Mouse (Mus musculus): Measurements from ENCODE around the gene Ttc39b. TPM values are rescaled to one million over a fixed set of nuclear protein-coding genes. Genes with fewer than 3 reads are reported as not detected.

Gene Ttc39b
- polyA plus RNA-seq, 1 experiment from 2014 or later, result 3.7 TPM

DNA sequence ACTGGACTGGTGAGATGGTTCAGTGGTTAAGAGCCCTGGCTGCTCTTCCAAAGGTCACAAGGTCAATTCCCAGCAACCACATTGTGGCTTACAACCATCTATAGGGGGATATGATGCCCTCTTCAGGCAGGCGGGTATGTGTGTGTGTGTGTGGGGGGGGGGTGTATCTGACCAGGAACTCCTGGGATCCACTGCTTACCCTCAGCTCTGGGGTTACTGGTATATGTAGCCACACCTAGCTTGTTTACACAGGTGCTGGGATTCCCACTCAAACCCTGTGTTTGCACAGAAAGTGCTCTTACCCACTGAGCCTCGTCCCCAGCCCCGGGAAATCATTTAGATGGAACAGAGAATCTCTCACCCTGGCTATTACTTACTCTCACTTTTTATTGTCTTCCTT is 13.7 kb upstream of the Ttc39b start:
- ATAC-seq (ENCODE audit: low FRiP score), result no peak
- Histone ChIP-seq H3K9ac (no peak overlapping the region), H3K4me1 (no peaks in the 10 kb centered on the region), H3K36me3 (no peaks in the 10 kb centered on the region), H3K9me3 (replicated peaks) (no peaks in the 10 kb centered on the region), H3K27me3 (no peaks in the 10 kb centered on the region), H3K4me2 (replicated peaks) (no peak overlapping the region), H3K27ac (no peak overlapping the region), H3K4me3 (no peak overlapping the region)
- 56% methylated on average over 3 of the region's 3 CpGs for WGBS

DNA sequence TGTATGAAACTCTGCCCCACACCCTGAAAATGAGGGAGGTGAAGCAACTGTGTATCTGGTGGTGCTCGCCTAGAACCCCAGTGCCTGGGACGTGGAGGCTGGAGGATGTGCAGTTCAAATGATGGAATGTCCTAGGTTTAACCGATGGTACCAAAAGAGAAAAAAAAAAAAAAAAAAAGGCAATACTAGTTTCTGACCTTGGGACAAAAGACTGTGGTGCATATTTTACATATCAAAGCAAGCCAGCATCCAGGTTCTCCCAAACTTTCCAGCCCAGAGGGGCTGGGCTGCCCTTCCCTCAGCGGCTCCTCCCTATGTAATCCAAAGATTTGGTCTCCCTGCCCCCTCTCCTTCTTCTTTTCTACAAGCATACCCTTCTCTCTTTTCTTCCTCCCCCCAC is 6.3 kb upstream of the Ttc39b start:
- H3K36me3 ChIP-seq, result no peaks in the 10 kb centered on the region
- no peak for ATAC-seq (ENCODE audit: low FRiP score)
- H3K9ac ChIP-seq, result no peak overlapping the region
- H3K4me3 ChIP-seq, result no peak overlapping the region
- H3K4me1 ChIP-seq, result no peaks in the 10 kb centered on the region
- peaks cover 4% of the 10 kb centered on the region for H3K27me3 ChIP-seq
- H3K9me3 ChIP-seq (replicated peaks), result no peaks in the 10 kb centered on the region
- no peak overlapping the region for H3K27ac ChIP-seq
- H3K4me2 ChIP-seq (replicated peaks), result no peak overlapping the region
- WGBS, result 85% methylated on average over 4 of the region's 4 CpGs

DNA sequence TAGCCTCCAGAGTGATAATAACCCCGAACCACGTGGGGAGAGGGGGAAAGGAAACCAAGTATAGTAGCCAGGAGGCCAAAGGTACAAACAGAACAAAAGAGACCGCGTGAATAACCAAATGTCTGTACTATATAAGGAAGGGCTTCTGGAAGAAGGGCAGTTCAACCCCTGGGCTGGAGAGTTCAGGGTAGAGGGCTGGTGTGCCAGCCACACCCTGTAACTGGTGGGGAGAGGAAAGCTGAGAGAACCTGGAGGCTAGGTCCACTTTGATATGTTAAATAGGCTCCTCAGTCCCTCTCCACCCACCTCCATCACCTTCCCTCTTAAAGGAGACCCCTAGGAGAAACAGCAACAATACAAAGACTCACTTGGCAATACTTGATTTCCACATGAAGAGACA is 5.6 kb upstream of the Ttc39b start:
- H3K4me2 ChIP-seq (replicated peaks), result no peak overlapping the region
- no peaks in the 10 kb centered on the region for H3K9me3 ChIP-seq (replicated peaks)
- no peaks in the 10 kb centered on the region for H3K36me3 ChIP-seq
- no peak for ATAC-seq (ENCODE audit: low FRiP score)
- no peaks in the 10 kb centered on the region for H3K4me1 ChIP-seq
- peaks cover 9% of the 10 kb centered on the region for H3K27me3 ChIP-seq
- no peak overlapping the region for H3K27ac ChIP-seq
- H3K4me3 ChIP-seq, result no peak overlapping the region
- H3K9ac ChIP-seq, result no peak overlapping the region
- WGBS, result 46% methylated on average over 4 of the region's 4 CpGs

DNA sequence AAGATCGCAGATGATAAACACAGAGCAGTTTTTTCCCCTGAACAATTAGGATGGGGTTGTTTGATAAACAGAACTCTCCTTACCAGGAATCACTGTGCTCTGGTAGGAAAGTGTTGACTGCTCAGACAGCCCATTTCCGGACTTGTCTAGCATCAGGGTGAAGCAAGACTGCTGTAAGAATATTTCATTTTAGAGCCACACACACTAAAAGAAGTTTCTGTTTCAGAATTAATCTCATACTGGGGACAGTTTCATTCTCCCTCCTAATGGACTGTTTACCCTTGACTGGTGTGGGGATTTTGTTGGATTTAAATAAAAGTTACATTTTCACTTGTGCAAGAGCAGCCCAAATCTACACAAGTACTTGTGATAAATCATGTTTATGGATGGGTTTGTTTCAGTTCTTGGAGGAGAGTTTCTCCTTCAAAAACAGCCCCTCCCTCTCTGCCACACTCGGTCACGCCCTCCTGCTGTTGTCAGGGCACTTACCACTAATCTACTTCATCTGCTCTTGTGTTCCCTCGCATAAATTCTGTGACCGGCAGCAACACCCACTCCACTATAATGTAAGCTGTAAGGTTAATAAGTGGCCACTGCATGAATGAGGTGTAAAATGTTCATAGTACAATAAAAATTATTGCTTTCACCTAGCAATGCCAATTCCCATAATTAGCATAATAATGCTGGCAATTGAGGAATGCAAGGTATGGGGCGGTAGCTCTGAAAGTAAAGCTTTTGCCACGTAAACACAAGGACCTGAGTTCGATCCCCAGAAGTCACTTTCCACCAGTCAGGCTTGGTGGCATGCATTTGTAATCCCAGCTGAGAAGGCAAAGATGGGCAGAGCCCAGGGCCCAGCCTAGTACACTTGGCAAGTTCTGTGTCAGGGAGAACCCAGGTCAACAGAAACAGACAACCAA is 4.2 kb upstream of the Ttc39b start:
- Histone ChIP-seq H3K36me3 (no peaks in the 10 kb centered on the region), H3K27ac (no peak overlapping the region), H3K4me2 (replicated peaks) (no peak overlapping the region), H3K9ac (no peak overlapping the region), H3K9me3 (replicated peaks) (no peaks in the 10 kb centered on the region), H3K27me3 (peaks cover 9% of the 10 kb centered on the region), H3K4me1 (peaks cover 5% of the 10 kb centered on the region), H3K4me3 (no peak overlapping the region)
- 51% methylated on average over 9 of the region's 9 CpGs for WGBS
- no peak for ATAC-seq (ENCODE audit: low FRiP score)

DNA sequence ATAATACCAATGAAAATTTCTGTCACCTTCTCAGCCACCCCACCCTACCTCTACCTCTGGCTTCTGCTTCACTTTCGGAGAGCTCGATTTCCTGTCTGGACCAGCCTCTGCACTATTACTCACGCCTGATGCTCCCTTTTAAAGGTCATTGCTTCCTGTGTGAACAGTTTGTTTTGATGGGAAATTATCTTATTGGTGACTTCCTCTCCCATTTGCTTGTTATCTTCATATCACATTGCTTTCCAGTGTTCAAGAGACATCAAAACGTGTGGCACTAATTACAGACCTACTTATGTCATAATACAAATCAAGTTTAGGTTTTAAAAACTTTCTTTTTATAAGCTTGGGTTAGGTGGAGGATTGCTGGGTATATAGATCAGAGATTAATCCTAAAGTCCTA is 3.5 kb upstream of the Ttc39b start:
- 79% methylated on average over 4 of the region's 4 CpGs for WGBS

DNA sequence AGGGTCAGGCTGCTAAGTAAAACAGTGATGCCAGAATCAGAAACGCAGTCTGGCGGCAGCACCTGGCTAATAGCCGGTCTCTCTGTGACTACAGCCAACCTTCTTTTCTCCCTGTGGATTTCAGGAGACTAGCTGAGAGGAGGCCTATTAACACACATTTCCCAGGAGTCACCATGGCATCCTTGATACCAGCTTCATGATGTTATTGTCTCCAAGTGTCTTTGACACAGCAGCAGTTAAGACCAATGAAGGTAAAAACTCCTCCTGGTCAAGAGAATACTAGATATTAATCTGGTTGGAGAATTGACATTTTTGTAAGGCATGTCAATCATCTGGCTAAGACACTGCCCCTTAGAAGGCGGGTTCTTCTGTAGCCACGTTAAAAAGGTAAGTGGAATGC is 1.3 kb upstream of the Ttc39b start:
- 53% methylated on average over 5 of the region's 5 CpGs for WGBS
- Histone ChIP-seq H3K27ac (no peak overlapping the region), H3K27me3 (peaks cover 17% of the 10 kb centered on the region), H3K9me3 (replicated peaks) (no peaks in the 10 kb centered on the region), H3K9ac (no peak overlapping the region), H3K36me3 (no peaks in the 10 kb centered on the region), H3K4me3 (no peak overlapping the region), H3K4me2 (replicated peaks) (no peak overlapping the region), H3K4me1 (peaks cover 8% of the 10 kb centered on the region)
- no peak for ATAC-seq (ENCODE audit: low FRiP score)

More for the DNA sequence above, 3.5 kb upstream of the Ttc39b start:
- H3K9me3 ChIP-seq (replicated peaks), result no peaks in the 10 kb centered on the region
- no peak for ATAC-seq (ENCODE audit: low FRiP score)
- no peak overlapping the region for H3K9ac ChIP-seq
- peaks cover 13% of the 10 kb centered on the region for H3K27me3 ChIP-seq
- H3K4me1 ChIP-seq, result peaks cover 8% of the 10 kb centered on the region
- no peak overlapping the region for H3K4me2 ChIP-seq (replicated peaks)
- no peaks in the 10 kb centered on the region for H3K36me3 ChIP-seq
- no peak overlapping the region for H3K4me3 ChIP-seq
- no peak overlapping the region for H3K27ac ChIP-seq

DNA sequence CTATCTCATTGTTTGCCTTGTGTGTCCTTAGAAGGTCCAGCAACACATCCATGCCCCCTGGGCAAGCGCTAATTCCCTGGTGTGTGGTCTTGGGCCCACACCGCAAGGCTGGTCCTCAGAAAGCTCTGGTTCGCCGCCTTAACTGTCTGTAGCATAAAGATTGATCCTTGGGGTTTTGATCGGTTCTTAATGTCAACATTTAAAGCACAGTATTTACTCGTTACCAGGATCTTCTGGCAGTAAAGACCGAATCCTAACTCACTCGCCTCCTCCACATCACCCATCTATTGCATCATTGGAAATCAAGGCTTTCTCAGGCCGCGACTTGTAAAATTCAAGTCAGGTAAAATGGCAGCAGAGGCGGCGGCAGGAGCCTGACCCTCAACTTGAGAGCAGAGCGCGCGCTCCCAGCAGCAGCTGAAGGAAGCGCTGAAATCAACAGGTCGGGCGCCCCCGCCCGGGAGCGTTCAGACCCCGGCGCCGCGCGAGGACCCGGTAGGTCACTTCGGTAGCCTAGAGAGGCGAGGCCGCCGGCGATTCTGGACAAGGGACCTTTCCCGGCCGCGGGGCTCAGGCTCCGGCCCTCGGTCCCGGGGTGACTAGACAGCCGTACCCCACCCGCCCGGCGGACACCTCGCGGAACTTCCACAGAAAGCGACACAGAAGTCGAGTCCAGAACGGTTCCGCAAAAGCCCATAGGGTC is 703 bp downstream of the Ttc39b start:
- WGBS, result 3% methylated on average over 48 of the region's 48 CpGs
- Histone ChIP-seq H3K36me3 (no peaks in the 10 kb centered on the region), H3K9ac (peak overlapping the region; percentile 61), H3K27ac (no peak overlapping the region), H3K4me1 (peaks cover 8% of the 10 kb centered on the region), H3K4me3 (peak overlapping the region; percentile 76), H3K9me3 (replicated peaks) (no peaks in the 10 kb centered on the region), H3K27me3 (peaks cover 17% of the 10 kb centered on the region), H3K4me2 (replicated peaks) (peak overlapping the region; percentile 99)
- ATAC-seq (ENCODE audit: low FRiP score), result peak; percentile 53

DNA sequence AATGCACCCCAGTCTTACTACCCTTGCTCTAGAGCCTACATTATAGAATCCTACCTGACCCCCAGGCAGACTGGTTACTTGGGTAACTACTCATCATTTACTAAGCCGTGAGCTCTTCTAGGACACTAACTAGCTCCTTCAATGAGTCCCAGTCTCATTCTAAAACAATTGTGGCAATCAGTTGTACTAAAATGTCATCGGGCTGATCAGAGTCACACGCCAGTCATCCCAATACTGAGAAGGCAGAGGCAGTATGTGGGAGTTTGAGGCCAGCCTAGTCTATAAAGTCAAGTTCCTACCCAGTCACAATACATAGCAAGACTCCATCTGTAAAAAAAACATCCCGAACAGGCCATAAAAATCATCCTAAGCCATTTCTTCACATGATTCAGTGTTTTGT is 4.3 kb downstream of the Ttc39b start:
- Histone ChIP-seq H3K27me3 (peaks cover 8% of the 10 kb centered on the region; the same call in 1 of the 2 replicates), H3K4me2 (replicated peaks) (no peak overlapping the region), H3K9ac (no peak overlapping the region), H3K4me3 (no peak overlapping the region), H3K27ac (no peak overlapping the region), H3K4me1 (peaks cover 15% of the 10 kb centered on the region), H3K36me3 (no peaks in the 10 kb centered on the region), H3K9me3 (replicated peaks) (no peaks in the 10 kb centered on the region)
- WGBS, result 88% methylated on average over 4 of the region's 4 CpGs
- no peak for ATAC-seq (ENCODE audit: low FRiP score)

DNA sequence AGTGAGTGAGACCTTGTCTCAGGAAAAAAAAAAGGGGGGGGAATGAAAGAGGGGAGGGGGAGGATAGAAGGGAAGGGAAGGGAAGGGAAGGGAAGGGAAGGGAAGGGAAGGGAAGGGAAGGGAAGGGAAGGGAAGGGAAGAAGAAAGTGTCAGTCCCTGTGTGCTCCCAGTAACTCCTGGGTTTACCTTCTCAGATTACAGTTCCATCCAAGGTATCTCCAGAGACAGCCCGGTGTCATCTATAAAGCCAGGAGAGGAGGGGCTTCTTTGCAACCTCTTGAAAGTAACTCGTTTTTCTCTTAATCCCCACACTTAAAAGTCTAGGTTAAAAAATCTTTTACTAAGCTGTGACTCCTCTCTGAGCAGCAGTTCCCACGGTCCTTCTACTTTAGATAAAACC is 5.3 kb downstream of the Ttc39b start:
- peaks cover 15% of the 10 kb centered on the region; the same call in 1 of the 2 replicates for H3K4me1 ChIP-seq
- no peak overlapping the region for H3K4me3 ChIP-seq
- H3K27me3 ChIP-seq, result peaks cover 8% of the 10 kb centered on the region; the same call in 1 of the 2 replicates
- H3K4me2 ChIP-seq (replicated peaks), result no peak overlapping the region
- H3K27ac ChIP-seq, result no peak overlapping the region
- no peak overlapping the region for H3K9ac ChIP-seq
- no peak for ATAC-seq (ENCODE audit: low FRiP score)
- no peaks in the 10 kb centered on the region for H3K9me3 ChIP-seq (replicated peaks)
- WGBS, result 40% methylated on average over 3 of the region's 3 CpGs
- H3K36me3 ChIP-seq, result no peaks in the 10 kb centered on the region

DNA sequence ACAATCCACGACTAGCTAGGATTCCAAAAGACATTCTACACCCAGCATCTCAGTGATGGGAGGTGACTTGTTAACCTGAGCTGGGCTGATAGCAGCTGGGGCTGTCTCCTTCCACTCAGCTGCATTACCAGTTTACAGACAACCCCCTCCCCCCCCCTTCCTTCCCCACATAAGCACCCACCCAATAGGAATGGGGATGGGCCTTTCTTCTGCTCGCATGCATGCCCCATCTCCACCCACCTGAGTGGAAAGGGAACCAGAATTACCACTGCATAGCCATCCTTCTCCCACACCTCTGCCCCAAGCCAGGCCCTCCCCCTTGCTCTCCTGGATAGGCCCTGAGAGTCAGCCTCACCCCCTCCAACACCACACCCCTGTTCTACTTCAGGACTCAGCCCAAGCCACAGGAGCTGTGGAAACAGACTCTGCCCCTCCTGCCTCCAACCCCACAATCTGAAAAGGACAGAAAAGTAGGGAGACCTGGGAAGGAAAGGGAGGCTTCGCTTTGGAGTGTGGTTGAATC is 6.2 kb downstream of the Ttc39b start:
- Histone ChIP-seq H3K4me2 (replicated peaks) (no peak overlapping the region), H3K4me1 (peaks cover 12% of the 10 kb centered on the region; the same call in 1 of the 2 replicates), H3K4me3 (no peak overlapping the region), H3K9ac (no peak overlapping the region), H3K9me3 (replicated peaks) (no peaks in the 10 kb centered on the region), H3K27ac (no peak overlapping the region), H3K27me3 (peaks cover 5% of the 10 kb centered on the region; the same call in 1 of the 2 replicates), H3K36me3 (no peaks in the 10 kb centered on the region)
- ATAC-seq (ENCODE audit: low FRiP score), result no peak
- WGBS, result 75% methylated on average over 3 of the region's 3 CpGs

DNA sequence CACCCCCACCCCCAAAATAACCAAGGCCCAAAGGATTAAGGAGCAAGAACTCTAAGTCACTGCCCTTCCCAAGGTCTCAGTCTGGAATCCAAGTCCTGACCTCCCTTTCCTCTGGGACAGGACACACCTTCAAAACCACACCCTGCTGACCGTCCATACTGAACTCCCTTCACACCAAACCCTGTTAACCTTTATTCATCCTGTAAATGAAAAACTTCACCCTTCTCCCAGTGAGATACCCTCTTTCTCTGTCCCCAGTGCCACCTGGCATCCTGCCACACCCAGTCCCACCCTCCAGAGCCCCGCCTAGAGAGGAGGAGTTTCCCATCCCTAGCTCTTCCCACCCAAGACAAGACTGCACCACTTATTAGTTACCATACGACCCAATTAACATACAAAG is 7.3 kb downstream of the Ttc39b start:
- Histone ChIP-seq H3K9ac (no peak overlapping the region), H3K4me2 (replicated peaks) (no peak overlapping the region), H3K36me3 (no peaks in the 10 kb centered on the region), H3K27ac (no peak overlapping the region), H3K9me3 (replicated peaks) (no peaks in the 10 kb centered on the region), H3K4me3 (no peak overlapping the region), H3K4me1 (peaks cover 12% of the 10 kb centered on the region; the same call in 1 of the 2 replicates), H3K27me3 (no peaks in the 10 kb centered on the region)
- no peak for ATAC-seq (ENCODE audit: low FRiP score)
- WGBS, result 79% methylated on average over 3 of the region's 3 CpGs

DNA sequence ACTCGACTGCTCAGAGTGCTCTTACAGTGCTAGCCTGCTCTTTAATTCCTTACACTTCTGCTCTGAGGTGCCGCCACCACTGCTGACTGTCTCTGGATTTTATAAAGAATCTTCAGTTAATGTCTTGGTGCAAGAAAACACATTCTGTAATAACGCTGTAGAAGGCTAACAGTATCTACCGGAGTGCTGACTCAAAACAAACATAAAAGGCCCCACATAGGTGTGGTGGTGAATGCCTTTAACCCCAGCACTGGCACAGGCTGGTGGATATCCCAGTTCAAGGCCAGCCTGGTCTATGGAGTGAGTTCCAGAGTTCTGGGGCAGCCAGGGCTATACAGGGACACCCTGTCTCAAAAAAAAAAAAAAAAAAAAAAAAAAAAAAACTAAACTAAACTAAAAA is 8.1 kb downstream of the Ttc39b start:
- ATAC-seq (ENCODE audit: low FRiP score), result no peak
- Histone ChIP-seq H3K9me3 (replicated peaks) (no peaks in the 10 kb centered on the region), H3K9ac (no peak overlapping the region), H3K36me3 (no peaks in the 10 kb centered on the region), H3K4me3 (no peak overlapping the region), H3K27me3 (no peaks in the 10 kb centered on the region), H3K4me2 (replicated peaks) (no peak overlapping the region), H3K4me1 (peaks cover 12% of the 10 kb centered on the region; the same call in 1 of the 2 replicates), H3K27ac (no peak overlapping the region)
- 78% methylated on average over 4 of the region's 4 CpGs for WGBS
